Mouse (Mus musculus) kidney, adult 11 months (tissue): ENCODE data around the gene Gtpbp2.

Experiments
- DNase-seq: peaks from one replicate; pipeline ENCODE4 v3.0.0; 2022

Gene Gtpbp2

DNA sequence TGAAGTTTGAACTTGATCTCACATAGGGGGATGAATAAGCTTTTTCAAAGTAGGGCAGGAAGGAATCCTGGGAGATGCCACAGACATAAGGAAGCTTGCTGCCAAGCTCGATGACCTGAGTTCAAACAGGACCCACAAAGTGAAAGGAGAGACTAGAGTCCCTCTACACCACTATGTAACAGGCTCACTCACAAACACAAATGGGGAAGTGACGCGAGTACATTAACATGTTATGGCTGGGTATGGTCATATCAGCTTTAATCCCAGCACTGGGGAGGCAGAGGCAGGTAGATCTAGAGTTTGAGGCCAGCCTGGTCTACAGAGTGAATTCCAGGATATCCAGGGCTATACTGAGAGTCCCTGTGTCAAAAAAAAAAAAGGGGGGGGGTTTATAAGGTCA is 6.5 kb upstream of the Gtpbp2 start:
- no peak for DNase-seq

DNA sequence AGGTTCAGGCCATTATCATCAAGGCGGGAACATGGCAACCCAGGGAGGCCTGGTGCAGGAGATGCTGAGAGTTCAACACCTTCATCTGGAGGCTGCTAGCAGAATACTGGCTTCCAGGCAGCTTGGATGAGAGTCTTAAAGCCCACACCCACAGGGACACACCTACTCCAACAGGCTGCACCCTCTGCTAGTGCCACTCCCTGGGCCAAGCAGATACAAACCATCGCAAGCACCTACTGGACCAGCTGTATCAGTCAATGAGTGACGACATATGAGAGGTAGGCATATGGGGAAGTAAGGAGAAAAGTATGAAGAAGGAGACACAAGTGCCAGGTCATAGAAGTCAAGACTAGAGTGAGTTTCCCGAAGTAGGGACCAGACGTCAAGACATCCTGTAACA is 4.2 kb upstream of the Gtpbp2 start:
- no peak for DNase-seq

DNA sequence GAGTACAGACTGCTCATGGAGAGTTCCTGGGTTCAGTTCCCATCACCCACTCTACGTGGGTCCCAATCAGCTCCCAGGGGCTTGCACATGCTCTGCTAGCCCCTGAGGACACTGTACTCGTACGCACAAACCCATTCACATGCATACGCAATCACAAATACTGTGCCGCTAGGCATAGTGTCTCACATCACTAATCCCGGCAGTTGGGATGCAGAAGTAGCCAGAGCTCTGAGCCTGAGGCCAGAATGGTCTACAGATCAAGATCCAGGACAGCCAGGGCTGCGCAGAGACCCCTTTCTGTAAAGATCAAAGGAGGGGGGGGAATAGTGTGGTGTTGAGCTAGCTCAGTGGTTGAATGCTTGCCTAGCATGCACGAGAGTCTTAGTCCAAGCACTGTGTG is 3.7 kb upstream of the Gtpbp2 start:
- DNase-seq, result no peak

DNA sequence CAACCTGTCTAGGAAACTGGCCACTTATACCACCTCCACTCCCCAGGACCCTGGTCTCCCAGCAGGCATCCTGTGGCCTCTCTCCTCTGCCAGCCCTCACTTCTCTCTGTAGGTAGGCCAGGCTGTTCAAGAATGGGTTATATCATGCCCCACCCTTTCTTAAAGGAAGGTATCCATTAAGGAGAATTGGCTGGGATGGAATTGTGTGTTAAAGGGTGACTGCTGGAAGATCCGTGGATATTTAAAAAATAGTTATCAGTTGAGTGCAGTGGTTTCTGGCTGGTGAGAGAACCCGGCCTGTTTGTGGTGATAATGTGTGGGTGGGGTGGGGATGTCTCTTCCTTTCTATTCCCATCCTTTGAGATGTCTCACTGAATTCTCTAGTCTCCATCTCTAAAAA is 1.6 kb upstream of the Gtpbp2 start:
- DNase-seq, result no peak

DNA sequence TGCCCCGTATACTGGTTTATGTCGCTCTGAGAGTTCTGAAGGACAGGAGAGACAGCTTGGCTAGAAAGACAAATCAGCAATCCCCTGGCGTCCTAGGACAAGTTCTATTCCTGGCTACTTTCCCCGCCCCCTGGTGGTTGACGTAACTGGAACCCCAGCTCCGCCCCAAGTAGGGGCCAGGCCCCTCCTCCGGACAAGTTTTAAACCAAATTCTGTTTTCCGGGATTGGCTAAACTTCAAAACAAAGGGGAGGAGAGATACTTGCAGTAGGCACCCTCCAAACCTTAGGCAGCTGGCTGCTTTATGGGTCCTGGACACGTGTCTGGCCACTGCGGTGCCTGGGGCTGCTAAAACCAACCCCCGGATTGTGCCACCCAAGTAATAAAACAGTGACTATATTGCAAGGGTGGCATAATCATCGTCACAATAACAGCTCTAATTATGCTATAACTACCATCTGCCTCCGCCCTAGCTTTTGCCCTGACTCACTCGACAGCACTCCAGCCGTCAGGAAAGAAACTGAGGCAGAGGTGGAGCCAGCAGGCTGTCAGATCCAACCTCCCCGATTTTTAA is 656 bp upstream of the Gtpbp2 start:
- peak; percentile 95 for DNase-seq

DNA sequence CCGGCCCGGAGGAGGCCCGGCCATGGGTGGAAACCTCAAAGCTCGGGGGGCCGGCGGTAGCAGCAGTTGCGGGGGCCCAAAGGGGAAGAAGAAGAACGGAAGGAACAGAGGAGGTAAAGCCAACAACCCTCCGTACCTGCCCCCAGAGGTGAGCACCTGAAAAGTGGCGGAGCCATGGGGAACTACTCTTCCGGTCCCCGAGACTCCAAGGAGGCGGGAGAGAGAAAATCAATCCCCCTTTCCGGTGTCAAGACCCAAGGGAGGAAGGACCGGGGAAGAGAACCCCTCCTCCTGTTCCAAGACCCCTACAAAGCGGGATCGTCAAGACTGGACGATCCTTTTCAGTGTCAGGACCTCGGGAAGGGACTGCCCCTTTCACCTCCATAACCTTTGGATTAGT is 347 bp downstream of the Gtpbp2 start:
- no peak for DNase-seq

DNA sequence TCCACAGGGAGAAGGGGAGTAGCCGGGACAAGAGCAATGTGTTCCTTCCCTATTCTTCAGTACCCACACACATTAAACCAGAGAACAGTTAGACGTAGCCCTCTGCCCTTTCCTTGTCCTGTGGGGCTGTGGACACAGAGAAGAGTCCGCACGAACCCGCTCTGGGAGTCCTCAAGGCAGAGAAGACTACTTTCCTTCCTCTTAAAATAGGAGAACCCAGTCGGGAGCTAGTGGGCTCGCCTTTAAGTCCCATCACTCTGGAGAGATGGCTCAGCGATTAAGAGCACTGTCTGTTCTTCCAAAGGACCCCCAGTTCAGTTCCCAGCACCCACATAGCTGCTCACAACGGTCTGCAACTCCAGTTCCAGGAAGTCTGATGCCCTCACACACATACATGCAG is 878 bp downstream of the Gtpbp2 start:
- DNase-seq, result no peak

DNA sequence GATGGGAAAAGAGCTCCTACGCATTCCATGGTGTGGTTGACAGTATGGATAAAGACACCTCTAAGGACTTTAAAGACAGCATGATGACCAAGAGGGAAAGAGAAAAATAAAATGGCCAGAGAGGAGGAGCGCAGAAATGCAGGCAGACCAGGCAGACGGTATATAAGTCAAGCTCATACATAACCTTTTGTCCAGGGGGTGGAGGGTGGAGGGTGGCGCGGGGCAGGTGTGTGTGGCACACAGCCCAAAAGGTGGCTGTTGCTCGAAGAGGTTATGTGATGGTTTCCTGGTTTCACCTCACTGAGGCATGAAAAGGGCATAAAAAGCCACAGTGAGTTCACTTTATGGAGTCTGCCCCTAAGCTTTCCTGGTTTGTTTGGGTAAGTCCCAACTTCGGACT is 1.7 kb downstream of the Gtpbp2 start:
- DNase-seq, result no peak

DNA sequence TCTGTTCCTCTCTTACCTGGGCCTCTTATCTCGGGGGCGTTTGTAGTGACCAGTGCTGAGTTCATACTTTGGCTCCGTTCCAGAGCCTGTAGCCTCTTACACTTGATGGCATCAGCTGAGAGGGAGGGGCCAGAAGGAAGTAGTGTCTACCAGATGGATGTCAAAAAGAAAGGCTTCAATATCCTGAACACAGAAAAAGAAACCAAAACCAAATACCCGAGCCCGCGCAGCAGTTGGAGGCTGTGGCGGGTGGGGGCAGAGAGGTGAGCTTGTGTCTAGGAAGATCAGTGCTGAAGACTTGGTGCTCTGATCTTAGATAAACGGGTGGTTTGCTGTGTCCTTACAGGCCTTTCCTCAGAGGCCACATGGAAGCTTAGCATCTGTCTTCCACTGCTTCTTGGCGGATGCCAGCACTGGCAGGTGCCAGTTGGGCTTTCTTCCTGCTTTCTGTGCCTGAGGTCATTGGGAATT is 2.2 kb downstream of the Gtpbp2 start:
- DNase-seq, result peak; percentile 64

DNA sequence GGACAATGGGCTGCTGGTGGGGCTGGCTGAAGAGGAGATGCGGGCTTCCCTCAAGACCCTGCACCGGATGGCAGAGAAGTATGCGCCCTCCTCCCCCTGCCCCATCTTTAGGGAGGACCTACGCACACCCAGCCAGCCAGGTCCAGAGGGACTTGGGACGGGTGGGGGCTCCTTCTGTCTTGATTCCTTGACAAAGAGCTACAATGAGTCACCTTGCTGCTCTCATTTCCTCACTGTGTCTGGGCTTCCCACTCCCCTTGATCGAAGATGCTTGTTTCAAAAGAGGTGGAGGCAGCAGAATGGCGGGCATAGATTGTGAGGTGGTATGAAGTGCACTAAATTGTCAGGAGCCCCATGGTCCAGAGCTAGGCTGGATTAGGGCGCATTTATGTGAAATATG is 3.5 kb downstream of the Gtpbp2 start:
- DNase-seq, result no peak

DNA sequence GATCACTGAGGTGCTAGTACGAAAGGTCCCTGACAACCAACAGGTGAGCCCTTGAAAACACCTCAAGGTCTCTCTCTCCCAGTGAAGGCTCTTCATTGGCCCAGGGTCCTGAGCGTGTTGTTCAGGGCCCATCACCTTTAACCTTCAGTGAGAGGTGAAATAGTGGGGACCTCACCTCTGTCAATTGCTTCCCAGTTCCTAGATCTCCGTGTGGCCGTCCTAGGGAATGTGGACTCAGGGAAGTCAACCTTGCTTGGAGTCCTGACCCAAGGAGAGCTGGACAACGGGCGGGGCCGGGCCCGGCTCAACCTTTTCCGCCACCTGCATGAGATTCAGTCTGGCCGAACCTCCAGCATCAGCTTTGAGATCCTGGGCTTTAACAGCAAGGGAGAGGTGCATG is 4.0 kb downstream of the Gtpbp2 start:
- no peak for DNase-seq

DNA sequence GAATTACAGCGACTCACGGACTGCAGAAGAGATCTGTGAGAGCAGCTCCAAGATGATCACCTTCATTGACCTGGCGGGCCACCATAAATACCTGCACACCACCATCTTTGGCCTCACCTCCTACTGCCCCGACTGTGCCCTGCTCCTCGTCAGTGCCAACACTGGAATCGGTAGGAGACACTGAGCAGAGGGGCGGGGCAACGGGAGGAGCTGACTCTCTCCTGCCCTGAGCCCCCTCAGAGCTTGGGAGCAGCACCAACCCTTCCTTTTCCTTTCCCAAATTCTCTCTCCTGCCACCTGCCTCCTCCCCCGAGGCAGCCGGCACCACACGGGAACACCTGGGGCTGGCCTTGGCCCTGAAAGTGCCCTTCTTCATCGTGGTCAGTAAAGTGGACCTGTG is 4.6 kb downstream of the Gtpbp2 start:
- no peak for DNase-seq

DNA sequence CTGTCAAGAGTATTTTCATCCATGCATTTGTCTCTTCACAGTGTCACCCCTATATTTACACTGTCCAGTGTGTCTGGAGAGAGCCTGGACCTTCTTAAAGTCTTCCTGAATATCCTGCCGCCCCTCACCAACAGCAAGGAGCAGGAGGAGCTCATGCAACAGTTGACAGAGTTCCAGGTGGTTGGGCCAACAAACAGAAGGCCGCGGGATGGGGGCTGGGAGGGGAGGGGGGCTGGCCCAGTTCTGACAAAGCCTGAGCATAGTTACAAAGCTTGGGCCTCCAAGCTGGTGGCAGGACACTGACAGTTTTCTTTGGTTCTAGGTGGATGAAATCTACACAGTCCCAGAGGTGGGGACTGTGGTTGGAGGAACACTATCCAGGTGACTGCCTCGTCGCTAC is 5.4 kb downstream of the Gtpbp2 start:
- no peak for DNase-seq

DNA sequence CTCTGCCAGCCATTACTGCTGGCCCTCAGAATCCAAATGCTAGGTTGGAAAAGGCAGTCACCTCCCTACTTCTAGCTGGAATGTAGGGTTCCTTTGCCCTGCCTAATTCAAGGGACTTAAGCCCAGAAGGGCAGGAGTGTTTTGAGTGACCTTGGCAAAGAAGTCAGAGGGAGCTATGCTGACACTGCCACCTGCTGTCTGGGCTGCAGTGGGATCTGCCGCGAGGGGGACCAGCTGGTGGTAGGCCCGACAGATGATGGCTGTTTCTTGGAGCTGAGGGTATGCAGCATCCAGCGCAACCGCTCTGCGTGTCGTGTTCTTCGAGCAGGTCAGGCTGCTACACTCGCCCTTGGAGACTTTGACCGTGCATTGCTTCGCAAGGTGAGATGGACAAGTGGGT is 6.2 kb downstream of the Gtpbp2 start:
- DNase-seq, result peak; percentile 47

DNA sequence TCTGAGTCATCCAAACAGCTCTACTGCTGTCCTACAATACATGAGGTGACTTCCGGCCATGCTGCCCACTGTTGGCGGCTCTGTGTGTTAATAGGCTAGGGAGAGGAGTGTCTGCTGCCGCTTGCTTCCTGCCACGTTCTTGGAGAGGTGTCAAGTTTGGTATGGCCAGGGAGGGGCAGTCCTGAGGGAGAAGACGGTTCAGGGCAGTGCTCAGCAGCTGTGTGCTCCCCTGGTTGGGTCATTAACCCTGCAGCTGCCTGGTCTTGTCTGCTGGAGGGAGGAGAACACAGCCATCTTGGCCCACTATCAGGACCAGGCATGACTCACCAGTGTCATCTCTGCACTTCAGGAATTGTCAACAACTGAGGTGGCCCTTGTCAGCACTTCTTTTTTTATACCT is 7.5 kb downstream of the Gtpbp2 start:
- DNase-seq, result no peak

DNA sequence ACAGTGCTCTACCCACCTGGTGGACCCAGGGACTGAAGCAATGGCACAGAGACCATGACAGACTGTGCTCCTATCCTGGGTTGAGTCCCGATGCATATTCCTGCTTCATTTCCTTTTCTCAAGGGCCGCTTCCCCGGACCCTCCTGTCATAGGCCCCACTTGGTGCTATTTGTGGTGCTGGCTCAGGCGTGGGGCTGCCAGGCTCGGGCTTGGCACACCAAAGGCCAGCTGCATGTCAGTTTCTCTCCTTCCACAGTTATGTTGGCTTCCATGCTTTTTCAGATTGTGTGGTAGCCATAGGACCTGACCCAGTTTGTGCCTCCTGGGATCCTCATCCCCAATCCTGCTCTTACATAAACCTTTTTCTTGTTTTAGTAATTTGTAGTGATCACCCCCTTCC is 7.9 kb downstream of the Gtpbp2 start:
- DNase-seq, result no peak

DNA sequence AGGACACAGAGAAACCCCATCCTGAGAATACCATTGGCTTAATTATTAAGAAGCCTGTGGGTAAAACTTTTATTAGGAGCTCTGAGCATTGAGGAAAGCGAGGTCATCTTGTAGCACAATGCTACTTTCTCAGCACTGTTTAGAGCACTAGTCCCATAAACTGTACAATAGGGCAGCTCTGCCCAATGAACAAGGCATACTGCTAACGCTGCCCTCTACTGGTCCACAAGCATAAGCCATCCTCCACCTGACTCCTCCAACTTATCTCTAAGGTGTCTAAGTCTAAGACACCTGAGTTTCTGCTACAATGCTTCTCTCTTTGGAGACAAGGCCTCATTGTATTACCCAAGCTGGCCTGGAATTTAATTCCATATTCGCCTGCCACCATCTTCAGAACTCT is 9.7 kb downstream of the Gtpbp2 start:
- no peak for DNase-seq

DNA sequence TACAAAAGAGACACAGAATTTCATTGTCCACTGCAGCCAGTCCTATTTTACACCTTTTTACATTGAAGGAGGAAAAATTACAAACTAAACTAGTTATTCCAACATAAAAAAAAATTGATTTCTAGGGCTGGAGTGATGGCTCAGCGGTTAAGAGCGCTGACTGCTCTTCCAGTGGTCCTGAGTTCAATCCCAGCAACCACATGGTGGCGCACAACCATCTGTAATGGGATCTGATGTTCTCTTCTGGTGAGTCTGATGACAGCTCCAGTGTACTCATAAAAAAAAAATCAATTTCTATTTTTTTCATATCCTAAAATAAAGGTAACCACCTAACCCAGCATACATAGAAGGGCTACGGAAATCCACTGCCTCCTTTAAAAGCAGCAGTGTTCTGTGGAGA is 21.4 kb downstream of the Gtpbp2 start:
- no peak for DNase-seq

DNA sequence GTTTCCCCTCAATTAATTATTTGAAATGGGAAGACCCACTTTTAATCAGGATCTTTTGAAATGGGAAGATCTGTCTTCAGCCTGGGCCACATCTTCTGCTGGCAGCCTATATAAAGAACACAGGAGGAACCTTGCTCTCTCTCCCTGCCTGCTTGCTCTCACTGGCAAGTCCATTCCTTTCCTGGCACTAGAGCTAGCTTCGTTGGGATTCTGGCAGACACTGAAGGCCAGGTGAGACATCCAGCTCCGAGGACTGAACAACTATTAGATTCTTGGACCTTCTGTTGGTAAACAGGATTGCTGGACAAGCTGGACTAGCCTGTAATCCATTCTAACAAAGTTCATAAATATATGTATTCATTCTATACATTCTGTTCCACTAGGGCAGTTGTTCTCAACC is 28.0 kb downstream of the Gtpbp2 start:
- no peak for DNase-seq

DNA sequence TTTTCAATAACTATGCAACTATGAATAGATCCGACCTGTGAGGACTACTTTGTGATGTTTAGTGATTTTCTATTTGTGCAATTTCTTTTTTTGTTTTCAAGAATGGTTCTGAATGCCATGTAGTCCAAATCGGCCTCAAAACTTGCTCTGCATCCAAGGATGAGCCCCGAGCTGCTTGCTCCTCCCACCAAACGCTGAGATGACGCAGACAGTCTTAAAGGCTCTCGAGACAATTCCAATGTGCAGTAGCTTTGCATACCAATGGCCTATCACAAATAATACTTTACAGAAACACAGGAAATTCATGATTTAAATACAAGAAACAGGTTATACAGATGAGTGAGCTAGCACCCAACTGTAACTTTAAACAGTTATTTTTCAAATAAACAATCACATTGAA is 40.3 kb downstream of the Gtpbp2 start:
- no peak for DNase-seq

DNA sequence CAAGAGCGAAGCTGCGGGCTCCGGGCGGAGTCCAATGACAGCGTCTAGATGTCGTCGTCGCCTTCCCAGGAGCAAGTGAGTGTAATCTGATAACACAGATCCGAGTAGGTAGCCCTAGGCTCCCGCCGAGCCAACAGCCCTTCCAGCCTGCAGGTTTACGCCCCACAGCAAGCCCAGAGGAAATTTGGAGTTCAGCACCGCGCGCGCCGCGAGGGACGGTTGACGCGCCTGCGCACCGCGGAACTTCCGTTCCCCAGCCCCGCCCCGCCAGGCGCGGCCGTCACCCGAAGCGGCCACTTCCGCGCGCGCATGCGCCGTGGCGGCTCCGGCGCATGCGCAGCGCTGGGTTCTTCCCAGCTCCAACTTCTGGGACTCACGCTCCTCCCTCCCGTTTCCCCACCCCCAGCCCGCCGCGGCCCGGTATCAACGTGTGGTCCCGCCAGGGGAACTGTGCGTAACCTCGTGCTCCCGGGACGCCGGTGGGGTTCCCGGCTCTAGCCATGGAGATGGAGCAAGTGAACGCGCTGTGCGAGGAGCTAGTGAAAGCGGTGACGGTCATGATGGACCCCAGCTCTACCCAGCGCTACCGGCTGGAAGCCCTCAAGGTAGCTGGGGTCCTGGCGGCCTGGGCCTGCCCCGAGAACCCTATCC is 41.7 kb downstream of the Gtpbp2 start, which contains the start of the genes Polh and Xpo5:
TSS of gene Polh (minus strand) at position 225 of the 651 bp plus-strand sequence.
TSS of gene Xpo5 (plus strand) at position 362 of the 651 bp plus-strand sequence.
- DNase-seq, result peak; percentile 92

DNA sequence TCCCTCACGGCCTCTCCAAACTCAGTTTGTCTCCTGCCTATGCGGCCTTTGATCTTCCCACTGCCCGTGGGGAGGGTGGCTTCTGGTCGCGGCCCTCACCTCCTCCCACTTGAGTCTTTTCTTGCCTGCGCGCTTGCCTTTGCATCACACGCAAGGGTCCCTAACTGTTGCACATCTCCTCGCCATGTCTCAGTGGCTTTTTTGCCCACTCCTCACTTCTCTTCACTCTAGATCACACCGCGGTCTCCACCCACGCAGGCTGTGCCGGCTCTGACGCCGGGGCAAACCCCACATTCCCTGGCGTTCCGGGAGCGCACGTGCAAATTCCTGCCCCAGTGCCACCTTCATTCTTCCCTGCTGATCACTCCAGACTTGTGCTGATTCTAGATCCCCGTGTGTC is 42.2 kb downstream of the Gtpbp2 start:
- DNase-seq, result no peak

DNA sequence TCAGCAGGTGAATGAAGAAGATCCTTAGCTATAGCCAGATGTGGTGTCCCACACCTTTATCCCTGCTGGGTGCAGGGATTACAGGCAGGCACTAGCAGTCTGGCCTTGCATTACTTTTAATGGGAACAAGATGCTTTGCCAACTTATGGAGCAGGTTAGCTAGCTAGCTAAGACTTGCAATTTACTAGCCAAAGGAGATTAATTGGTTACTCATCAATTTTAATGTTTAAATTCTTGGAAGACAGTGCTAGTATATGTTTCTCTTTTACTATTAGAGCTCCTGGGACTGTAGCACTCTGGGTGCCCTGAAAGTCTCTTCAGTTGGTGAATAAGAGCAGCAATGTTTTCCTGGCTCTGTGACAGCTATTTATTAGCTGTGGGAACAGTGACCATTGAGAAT is 45.8 kb downstream of the Gtpbp2 start:
- peak; percentile 19 for DNase-seq

DNA sequence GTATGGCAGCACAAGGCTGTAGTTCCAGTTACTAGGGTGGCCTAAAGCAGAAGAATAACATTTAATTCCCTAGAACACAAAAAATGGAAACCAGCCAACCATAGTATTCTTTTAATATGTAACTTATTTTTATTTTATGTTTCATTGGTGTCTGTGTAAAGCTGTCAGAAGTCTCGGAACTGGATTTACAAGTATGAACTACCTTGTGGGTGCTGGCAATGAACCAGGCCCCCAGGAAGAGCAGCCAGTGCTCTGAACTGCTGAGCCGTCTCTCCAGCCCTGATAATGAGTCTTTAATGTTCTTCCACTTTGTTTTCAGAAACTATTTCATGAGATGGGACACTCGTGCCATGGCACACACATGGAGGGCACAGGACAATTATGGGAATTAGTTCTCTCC is 49.7 kb downstream of the Gtpbp2 start:
- peak; percentile 16 for DNase-seq
